Mouse (Mus musculus): ENCODE results near the gene Sptan1.

DNA sequence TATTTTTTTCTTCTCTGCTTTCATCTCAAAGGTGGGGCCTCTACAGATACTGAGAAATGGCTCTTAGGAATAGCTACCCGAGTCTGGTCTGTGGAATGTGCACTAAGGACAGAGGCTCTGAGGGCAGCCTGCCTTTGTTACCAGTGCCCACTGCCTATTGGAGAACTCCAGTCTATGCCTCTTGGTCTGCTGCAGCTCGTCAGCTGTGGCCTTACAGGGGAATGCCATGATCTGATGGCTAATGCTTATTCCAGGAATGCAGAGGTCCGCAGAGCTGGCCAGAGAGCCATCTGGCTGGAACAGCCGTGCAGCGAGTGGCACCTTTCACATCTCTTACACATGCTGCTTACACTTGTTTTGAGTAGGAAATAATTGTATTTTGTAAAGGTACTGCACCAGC is 2.4 kb downstream of the Sptan1 start:
- TF ChIP-seq CTCF (IDR thresholded peaks at IDR 0.05; ENCODE audit: low read depth, low read length), result no peak
- TF ChIP-seq POLR2A (IDR thresholded peaks at IDR 0.05; ENCODE audit: borderline replicate concordance, low read depth, low read length), result no peak

Measured in bone marrow macrophage, adult 2 months (primary cell).